Mouse (Mus musculus): ENCODE data around the gene Ormdl3. TPM values are rescaled to one million over a fixed set of nuclear protein-coding genes. Genes with fewer than 3 reads are reported as not detected.
A peak's percentile ranks its signal among the peaks of the same experiment; 100 is the strongest.

Gene Ormdl3
- polyA plus RNA-seq, 1 experiment = 55.6 TPM

DNA sequence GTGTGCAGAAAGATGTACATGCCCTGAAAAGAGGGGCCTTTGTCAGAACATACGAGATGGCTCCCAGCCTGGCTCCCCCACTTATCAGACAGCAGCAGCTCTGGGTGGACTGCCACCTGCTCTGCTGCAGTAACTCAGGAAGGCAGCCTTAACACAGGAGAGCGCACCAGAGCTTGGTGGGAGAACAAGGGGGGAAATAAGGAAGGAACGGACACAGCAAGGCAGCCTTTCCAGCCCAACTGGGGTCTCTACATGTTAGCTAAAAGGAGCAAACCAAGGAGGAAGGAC is 4.0 kb downstream of the Ormdl3 start:
- no peak overlapping the region for H3K4me3 ChIP-seq (replicated peaks; ENCODE audit: extremely low read depth, low read depth, low read length)
- no peak for DNase-seq
- TF ChIP-seq POLR2A (IDR thresholded peaks at IDR 0.05; ENCODE audit: borderline replicate concordance, extremely low read depth, low read depth, low read length) (no peak), CTCF (IDR thresholded peaks at IDR 0.05; ENCODE audit: insufficient read depth, low read length) (no peak)
- peaks cover 8% of the 10 kb centered on the region; the same call in 1 of the 2 replicates for H3K4me1 ChIP-seq (ENCODE audit: control insufficient read depth, insufficient read depth, low read length)
- 96% methylated on average over 3 of the region's 3 CpGs for WGBS

DNA sequence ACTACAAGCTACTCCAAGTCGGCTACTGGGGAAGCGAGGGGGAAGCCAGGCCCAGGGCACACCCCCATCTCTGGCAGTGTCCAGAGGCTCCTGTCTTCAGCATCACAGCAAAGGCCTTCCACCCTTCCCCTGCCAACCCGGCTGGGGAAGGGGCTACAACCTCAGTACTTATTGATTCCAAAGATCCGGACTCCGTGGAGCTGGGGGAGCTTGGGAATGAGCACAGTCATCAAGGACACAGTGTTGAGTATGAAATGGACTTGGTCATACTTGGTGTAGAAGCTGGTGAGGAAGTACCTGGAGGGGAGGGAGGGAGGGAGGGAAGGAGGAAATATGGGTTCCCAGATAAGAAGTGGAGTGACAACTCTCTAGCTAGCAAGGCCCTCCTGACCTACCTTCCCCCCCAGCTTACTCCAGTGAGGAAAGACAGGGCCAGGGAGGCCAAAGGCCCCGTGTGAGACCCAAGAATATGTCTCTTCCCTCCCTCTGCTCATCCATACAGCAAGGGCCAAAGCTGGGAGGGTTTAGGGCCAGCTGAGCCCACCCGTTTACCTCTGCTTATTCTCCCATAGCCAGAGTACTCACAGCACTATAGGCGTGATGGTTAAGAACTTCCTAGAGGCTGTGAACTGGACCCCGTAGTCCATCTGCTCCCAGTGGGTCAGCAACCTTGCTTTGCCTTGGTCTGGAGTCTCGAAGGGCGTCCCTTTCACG is 4.5 kb downstream of the Ormdl3 start:
- TF ChIP-seq CTCF (IDR thresholded peaks at IDR 0.05; ENCODE audit: insufficient read depth, low read length) (no peak), POLR2A (IDR thresholded peaks at IDR 0.05; ENCODE audit: borderline replicate concordance, extremely low read depth, low read depth, low read length) (no peak)
- Histone ChIP-seq H3K4me1 (ENCODE audit: control insufficient read depth, insufficient read depth, low read length) (peaks cover 7% of the 10 kb centered on the region; the same call in 1 of the 2 replicates), H3K4me3 (replicated peaks; ENCODE audit: extremely low read depth, low read depth, low read length) (no peak overlapping the region)
- 83% methylated on average over 12 of the region's 12 CpGs for WGBS
- no peak for DNase-seq

DNA sequence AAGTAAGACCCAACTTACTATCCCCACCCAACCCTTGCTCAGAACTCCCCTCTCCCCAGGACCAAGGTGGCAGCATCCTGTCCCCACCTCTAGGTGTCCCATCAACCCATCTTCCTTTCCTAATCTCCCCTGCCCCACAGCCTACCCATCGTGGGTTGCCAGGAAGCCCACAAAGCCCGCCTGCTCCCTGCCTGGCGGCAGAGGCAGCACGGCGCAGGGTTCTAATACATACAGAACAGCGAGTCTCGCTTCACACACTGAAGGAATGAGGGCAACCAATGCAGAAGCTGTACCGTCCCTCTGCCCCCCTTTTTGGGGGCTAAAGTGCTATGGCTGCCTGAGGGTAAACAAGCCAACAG is 5.2 kb downstream of the Ormdl3 start:
- WGBS = 80% methylated on average over 8 of the region's 8 CpGs
- H3K4me1 ChIP-seq (ENCODE audit: control insufficient read depth, insufficient read depth, low read length) = 0 out of 2 replicates have a peak, but pooled peaks cover 5% of the 10 kb centered on the region
- no peak for DNase-seq
- TF ChIP-seq CTCF (IDR thresholded peaks at IDR 0.05; ENCODE audit: insufficient read depth, low read length) (no peak), POLR2A (IDR thresholded peaks at IDR 0.05; ENCODE audit: borderline replicate concordance, extremely low read depth, low read depth, low read length) (no peak)
- no peak overlapping the region for H3K4me3 ChIP-seq (replicated peaks; ENCODE audit: extremely low read depth, low read depth, low read length)

DNA sequence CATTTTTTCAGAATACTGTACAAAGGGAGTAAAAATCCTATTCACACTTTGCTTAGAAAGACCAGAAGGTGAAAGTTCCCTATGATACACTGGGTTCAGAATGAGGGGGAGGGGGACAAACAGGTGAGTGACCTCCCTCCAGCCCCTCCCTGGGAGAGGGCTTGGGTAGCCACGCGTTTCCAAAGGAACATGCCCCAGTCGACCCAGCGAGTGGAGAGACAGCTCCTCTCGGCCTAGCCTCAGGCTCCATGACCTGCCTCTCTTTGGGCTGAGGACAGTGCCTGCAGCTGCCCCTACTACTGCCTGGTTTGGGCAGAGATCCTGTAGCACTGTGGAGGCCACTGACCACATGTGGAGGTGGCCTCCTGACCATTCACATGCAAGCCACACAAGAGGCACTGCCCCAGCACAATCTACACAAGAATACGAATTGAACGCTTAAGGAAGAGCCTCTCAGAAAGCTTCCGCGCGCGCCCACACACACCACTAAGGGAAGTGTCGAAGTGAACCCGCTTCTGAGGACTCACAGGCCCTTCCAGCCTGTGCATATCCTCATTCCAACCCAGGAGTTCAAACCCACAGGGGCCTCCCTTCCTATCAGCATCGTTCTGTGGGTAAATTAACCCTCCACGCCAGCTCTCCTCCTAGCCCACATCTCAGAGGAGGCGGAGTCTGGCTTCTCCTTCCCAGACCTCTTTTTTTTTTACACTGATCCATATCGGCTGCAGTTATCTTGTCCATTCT is 5.7 kb downstream of the Ormdl3 start:
- no peak for DNase-seq
- TF ChIP-seq CTCF (IDR thresholded peaks at IDR 0.05; ENCODE audit: insufficient read depth, low read length) (no peak), POLR2A (IDR thresholded peaks at IDR 0.05; ENCODE audit: borderline replicate concordance, extremely low read depth, low read depth, low read length) (no peak)
- H3K4me3 ChIP-seq (replicated peaks; ENCODE audit: extremely low read depth, low read depth, low read length) = no peak overlapping the region
- 70% methylated on average over 17 of the region's 17 CpGs for WGBS
- 0 out of 2 replicates have a peak, but pooled peaks cover 4% of the 10 kb centered on the region for H3K4me1 ChIP-seq (ENCODE audit: control insufficient read depth, insufficient read depth, low read length)

DNA sequence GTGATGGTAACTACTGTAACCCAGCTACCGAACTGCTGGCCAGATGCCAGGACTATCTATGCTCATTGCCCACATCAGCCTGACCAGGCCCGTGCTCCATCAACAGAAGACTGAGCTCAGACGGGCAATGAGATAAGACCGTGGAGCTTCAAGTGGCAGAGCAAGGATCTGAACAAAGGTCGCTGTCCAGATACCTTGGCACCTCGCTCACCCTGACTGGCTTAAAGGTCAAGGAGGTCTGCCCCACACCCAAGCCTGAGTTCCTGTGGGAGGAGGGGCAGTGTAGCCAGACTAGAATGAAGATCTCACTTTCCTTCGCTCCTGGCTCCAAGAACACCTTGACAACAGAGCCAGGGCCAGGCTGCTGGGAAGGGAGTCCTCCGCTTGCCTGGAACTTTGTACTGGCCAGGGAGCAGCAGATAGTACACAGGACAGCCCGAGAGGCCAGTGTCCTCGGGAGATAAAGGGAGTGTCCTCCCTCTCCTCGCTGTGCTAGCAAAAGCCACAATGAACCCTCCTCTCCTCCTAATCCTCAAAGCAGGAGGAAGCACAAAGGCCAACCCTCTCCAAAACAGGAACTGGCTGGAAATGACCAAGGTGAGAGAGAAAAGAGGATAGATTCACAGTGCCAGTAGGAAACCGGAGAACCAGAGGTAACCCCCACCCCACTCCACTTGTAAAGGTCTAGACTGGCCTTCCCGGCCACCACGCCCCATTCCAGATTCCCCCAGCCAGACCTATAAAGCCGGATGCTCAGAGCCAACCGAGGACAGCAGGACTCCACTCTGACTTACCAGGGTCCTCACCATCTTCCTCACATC is 6.7 kb downstream of the Ormdl3 start:
- WGBS = 60% methylated on average over 16 of the region's 16 CpGs
- Histone ChIP-seq H3K4me1 (ENCODE audit: control insufficient read depth, insufficient read depth, low read length) (no peaks in the 10 kb centered on the region), H3K4me3 (replicated peaks; ENCODE audit: extremely low read depth, low read depth, low read length) (no peak overlapping the region)
- TF ChIP-seq CTCF (IDR thresholded peaks at IDR 0.05; ENCODE audit: insufficient read depth, low read length) (no peak), POLR2A (IDR thresholded peaks at IDR 0.05; ENCODE audit: borderline replicate concordance, extremely low read depth, low read depth, low read length) (no peak)
- no peak for DNase-seq

DNA sequence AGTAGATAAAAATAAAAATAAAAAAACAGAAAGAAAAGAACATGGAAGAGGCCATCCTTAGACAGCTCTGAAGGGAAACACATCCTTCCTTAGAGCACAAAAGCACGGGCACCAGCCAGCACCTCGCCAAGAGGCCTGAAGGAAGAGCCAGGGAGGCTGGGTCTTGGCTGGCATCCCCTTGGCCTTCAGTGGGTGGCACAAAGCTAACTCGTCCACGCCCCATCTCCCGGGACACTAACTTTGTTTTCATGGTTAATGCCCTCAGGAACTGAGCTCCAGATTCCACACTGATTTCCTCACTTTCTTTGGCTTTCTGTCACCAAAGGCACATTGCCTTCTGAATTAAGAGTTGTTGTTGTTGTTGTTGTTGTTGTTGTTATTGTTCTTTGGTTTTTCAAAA is 9.4 kb downstream of the Ormdl3 start:
- no peak overlapping the region for H3K4me3 ChIP-seq (replicated peaks; ENCODE audit: extremely low read depth, low read depth, low read length)
- no peak for DNase-seq
- H3K4me1 ChIP-seq (ENCODE audit: control insufficient read depth, insufficient read depth, low read length) = no peaks in the 10 kb centered on the region
- 62% methylated on average over 5 of the region's 5 CpGs for WGBS
- TF ChIP-seq POLR2A (IDR thresholded peaks at IDR 0.05; ENCODE audit: borderline replicate concordance, extremely low read depth, low read depth, low read length) = no peak
- no peak for TF ChIP-seq CTCF (IDR thresholded peaks at IDR 0.05; ENCODE audit: insufficient read depth, low read length)

DNA sequence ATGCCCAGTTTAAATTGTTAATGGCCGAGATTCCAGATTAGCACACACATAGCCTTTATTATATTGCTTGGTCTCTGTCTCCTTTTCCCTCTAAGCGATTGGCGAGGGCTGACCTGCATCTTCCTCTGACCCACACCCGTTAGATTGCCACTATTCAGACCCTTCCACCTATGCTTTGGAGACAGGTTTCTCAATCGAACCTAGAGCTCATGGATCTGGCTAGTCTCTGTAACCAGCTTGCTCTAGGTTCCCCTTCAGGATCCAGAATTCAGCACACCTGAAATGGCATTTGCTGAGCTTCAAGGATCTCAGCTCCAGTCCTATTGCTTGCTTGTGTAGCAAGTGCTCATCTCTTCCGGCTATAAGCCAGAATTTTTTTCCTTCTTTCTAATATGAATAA is 17.7 kb downstream of the Ormdl3 start:
- WGBS = 77% methylated on average over 6 of the region's 6 CpGs
- Histone ChIP-seq H3K4me1 (ENCODE audit: control insufficient read depth, insufficient read depth, low read length) (no peaks in the 10 kb centered on the region), H3K4me3 (replicated peaks; ENCODE audit: extremely low read depth, low read depth, low read length) (no peak overlapping the region)
- no peak for TF ChIP-seq CTCF (IDR thresholded peaks at IDR 0.05; ENCODE audit: insufficient read depth, low read length)
- DNase-seq = no peak

DNA sequence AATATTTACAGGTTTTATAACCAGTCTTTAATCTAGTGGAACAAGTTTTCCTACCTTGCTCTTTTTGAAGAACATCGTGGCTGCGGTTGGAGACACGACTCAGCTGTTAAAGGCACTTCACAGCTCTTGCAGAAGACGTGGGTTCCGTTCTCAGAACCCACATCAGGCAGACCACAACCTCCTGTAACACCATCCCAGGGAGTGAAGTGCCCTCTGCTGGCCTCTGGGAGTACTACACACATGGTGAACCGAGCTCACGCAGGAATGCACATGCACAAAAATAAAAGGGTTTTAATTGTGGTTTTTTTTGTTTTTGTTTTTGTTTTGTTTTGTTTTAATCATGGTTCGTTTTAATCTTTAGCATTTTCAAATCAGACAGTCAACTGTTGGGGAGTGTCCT is 18.8 kb downstream of the Ormdl3 start:
- no peaks in the 10 kb centered on the region for H3K4me1 ChIP-seq (ENCODE audit: control insufficient read depth, insufficient read depth, low read length)
- no peak overlapping the region for H3K4me3 ChIP-seq (replicated peaks; ENCODE audit: extremely low read depth, low read depth, low read length)
- TF ChIP-seq CTCF (IDR thresholded peaks at IDR 0.05; ENCODE audit: insufficient read depth, low read length) (0 out of 2 replicates have a peak, but pooled peaks have one; percentile 13), POLR2A (IDR thresholded peaks at IDR 0.05; ENCODE audit: borderline replicate concordance, extremely low read depth, low read depth, low read length) (no peak)
- DNase-seq = no peak
- 80% methylated on average over 8 of the region's 8 CpGs for WGBS

DNA sequence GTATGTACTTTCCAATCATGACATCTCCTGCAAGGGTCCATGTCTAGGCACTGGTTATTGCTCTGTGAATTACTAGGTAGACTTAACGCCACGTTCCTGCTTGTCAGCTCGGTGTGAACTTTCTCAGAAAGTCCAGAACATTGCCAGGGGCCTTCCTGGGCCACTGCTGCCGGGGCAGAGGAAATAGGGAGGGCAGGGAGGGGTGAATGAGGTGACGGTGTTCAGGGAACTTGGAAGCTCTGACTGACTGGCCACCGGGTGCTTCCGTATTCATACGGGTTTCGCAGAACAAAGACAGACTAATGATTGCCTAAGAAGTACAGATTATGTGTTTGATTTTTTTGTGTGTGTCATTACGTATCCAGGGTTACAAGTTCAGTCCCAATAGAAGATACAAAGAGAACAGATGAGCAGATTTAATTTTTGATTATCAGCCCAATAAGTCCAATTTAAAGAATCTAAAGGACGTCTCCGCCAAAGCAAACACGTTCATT is 23.2 kb downstream of the Ormdl3 start:
- TF ChIP-seq CTCF (IDR thresholded peaks at IDR 0.05; ENCODE audit: insufficient read depth, low read length) = no peak
- TF ChIP-seq POLR2A (IDR thresholded peaks at IDR 0.05; ENCODE audit: borderline replicate concordance, extremely low read depth, low read depth, low read length) = no peak
- Histone ChIP-seq H3K4me1 (ENCODE audit: control insufficient read depth, insufficient read depth, low read length) (no peaks in the 10 kb centered on the region), H3K4me3 (replicated peaks; ENCODE audit: extremely low read depth, low read depth, low read length) (no peak overlapping the region)
- WGBS = 44% methylated on average over 13 of the region's 13 CpGs
- DNase-seq = no peak
